Mouse (Mus musculus) cerebellum, adult 2 months (tissue): ENCODE data around the gene Sbf1.

Source experiments
- CTCF ChIP-seq: fragments of 200-500 bp; IDR thresholded peaks from 2 replicates; pipeline ENCODE4 v1.5.1; 2011; ENCODE audit warnings: low read depth, mild to moderate bottlenecking, control low read depth, low read length, moderate library complexity, borderline replicate concordance; ENCODE audit not compliant: insufficient read depth
- POLR2A ChIP-seq: fragments of 200-500 bp; IDR thresholded peaks from 2 replicates; pipeline ENCODE4 v1.6.1; 2011; ENCODE audit warnings: low read length, control low read depth, borderline replicate concordance; ENCODE audit not compliant: insufficient read depth

GRCm38 (mm10) chr15:89264485-89264884 lies 50.6 kb downstream of the Sbf1 start:
- TF ChIP-seq CTCF (no peak), POLR2A (no peak)
